Mouse (Mus musculus) urinary bladder, postnatal 0 days (tissue): ENCODE measurements around the gene Gucy2d. TPM values are rescaled to one million over a fixed set of nuclear protein-coding genes. Genes with fewer than 3 reads are reported as not detected.

Source experiments
- polyA plus RNA-seq: library from polyadenylated mRNA; unstranded; fragments of >200 nt; fragmentation: Nextera tagmentation; extraction: Ambion mirVana; gene quantifications from 2 replicates; pipeline ENCODE4 v1.2.1, GENCODE M21; 2015

The Gucy2d gene
- not detected in 2 replicates for polyA plus RNA-seq

DNA sequence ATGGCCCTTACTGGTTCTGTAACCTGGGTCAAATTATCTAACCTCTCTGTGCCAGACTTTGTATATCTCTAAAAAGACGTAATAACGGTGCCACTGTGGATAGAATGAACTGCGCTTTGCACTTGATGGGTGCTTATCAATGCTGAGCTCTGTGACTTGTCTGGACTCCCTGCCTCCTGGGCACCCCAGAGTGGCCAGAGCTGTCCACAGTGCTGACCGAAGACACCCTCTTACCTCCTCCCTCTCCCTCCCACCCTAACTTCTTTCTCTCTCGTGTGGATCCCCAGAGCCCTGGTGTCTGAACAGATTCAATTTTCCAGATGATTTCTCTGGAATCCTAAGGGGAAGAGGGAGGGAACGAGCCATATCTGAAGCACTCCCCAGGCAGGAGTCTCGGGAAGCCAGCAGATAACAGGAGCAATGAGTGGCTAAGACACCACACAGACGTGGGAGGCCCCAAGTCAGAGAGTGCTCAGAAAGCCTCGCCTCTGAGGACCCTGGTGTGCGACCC, at the start of gene Gucy2d:
Gene Gucy2d (plus strand): TSS at position 461 of the 511 bp plus-strand sequence.

DNA sequence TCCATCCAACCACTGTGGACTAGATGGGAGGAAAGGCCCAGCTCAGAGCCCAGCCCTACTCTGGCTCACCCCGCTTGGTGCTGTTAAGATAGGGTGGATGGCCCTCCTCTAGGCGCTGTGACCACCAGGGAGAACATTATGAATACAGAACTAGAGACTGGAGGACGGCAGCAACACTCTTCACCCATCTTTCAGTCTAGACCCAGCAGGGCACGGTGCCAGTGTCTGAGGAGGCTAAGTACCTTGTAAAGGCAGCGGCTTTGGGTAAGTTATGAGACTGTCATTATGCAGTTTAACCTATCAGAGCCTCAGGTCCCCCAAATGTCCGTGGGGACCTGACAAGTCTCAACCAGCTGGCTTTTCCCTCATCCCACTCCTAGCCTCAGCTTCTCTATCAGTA, 48.9 kb downstream of the Gucy2d start, which contains the start of gene Lrrc32:
Gene Lrrc32 (plus strand): TSS at position 153 of the 400 bp plus-strand sequence.

Other genes with a start within 250 kb of the Gucy2d start
- not detected in 2 replicates for gene B3gnt6, start 240.9 kb upstream of the Gucy2d start, polyA plus RNA-seq
- gene Acer3, start 119.2 kb upstream of the Gucy2d start, polyA plus RNA-seq, result 34.2 and 35.7 TPM in 2 replicates
- gene Tsku, start 79.1 kb upstream of the Gucy2d start, polyA plus RNA-seq, result 7.9 and 8.6 TPM in 2 replicates
- 9.2 and 9.4 TPM in 2 replicates for gene Lrrc32, start 48.9 kb downstream of the Gucy2d start, polyA plus RNA-seq
- gene Emsy, start 216.4 kb downstream of the Gucy2d start, polyA plus RNA-seq, result 8.2 TPM in 2 replicates